Mouse (Mus musculus) left cerebral cortex, adult 9 months (tissue): ENCODE data around the gene Itih2.

Source experiments
- DNase-seq, 2 experiments: peaks; one replicate each; pipeline ENCODE4 v3.0.0; 2022; ENCODE audit warnings: low spot score in 2 of 2

The Itih2 gene

DNA sequence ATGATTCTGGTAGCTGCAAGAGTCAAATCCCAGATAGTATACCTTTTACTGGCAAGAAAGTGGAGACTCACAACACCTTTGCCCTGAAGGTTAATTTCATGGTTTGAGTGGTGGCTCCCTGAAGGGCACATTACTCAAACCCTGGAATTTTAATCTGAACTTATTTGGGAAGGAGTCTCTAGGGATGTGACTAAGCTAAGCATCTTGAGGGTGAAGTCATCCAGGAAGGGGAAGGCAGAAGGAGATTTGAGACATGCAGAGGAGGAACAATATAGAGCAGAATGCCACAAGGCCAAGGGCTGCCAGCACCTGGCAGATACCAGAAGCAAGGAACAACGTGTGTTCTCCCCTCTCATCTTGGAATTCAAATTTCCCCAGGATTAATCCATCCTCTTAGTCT lies 12.4 kb downstream of the Itih2 start:
- DNase-seq: no peak

DNA sequence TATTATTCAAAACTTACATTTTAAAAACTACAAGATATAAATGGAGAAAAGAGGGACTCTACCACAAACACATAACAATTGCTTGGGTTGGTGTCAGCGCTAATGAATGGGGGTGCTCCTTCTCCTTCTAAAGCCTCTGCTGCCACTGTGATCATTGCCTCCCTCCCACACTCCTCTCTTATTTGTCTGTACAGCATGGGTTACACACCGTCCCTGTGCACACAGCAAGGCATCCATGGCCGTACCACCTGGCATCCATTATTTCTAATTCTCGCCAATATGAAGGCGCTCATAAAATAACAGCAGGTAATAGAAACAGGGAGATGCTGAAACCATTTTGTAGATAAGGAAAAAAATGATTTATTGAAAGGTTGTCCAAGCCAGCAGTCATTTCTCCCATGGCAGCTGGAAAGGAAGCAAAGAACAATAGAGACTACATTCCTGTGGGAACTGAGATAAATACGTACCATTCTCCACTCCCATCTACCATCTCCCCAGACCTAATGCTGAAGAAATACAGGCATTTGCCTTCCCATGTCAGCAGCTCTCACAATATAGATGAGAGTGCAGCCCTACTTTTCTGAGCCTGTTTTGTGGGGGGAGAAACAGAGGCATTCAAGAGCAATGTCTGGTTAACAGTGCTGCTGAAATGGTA lies 22.5 kb downstream of the Itih2 start:
- DNase-seq: no peak

DNA sequence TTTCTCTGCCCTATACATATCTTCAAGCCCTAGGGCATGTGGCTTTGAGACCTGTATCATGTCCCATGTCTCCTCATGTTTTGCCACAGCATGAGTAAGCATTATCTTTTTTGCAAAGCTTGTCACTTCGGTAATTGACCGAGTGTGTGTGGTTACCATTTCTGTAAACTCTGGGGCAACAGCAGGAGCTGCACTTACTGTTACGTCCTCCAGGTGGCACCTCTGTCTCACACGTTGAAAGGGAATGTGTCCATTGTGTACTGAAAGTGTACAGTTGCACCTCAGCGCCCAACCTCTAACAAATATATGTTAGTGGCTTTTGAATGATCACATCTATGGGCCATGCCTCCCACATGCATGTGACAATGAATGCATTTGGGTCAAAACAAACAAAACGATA lies 30.0 kb downstream of the Itih2 start:
- DNase-seq: peak in 1 of 2 experiments; percentile 53

DNA sequence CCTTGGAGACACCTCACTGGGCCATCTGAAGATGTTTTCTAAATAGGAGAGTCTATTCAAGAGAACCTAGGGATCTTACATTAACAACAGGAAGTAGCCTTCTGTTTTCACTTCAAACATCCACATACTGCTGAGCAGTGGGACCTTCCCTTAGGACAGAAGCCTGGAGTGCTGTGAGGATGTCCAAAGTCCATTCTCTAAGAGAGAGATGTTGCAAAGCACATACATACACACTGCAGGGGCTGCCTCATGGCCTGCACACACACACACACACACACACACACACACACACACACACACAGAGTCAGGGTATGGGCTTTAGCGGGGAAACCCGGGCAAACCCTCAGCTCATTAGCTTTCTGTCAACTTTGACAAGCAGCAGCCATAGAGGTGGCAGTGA lies 30.7 kb downstream of the Itih2 start:
- no peak for DNase-seq

DNA sequence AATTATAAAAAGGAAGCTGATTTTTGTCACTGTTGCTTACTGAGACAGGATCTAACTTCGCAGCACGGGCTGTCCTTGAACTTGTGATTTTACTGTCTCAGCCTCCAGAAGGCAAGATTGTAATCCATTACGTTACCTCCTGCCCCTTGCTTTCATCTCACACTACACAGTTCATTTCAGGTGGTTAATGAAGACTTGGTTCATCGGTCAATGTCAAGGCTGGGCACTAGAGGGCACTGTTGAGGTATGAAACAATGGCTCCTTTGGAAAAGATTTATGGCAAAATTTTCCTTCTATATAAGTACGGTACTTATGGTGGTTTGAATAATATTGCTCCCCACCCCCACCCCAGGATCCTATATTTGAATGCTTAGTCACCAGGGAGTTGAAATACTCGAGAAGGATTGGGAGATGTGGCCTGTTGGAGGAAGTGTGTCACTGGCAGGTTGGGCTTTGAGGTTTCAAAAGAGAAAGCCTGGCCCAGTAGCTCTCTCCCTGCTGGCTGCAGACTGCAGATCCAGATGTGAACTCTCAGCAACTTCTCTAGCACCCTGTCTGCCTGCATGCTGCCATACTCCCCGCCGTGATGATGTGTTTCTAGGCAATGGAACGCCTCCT lies 32.5 kb downstream of the Itih2 start:
- peak in 1 of 2 experiments; percentile 70 for DNase-seq

DNA sequence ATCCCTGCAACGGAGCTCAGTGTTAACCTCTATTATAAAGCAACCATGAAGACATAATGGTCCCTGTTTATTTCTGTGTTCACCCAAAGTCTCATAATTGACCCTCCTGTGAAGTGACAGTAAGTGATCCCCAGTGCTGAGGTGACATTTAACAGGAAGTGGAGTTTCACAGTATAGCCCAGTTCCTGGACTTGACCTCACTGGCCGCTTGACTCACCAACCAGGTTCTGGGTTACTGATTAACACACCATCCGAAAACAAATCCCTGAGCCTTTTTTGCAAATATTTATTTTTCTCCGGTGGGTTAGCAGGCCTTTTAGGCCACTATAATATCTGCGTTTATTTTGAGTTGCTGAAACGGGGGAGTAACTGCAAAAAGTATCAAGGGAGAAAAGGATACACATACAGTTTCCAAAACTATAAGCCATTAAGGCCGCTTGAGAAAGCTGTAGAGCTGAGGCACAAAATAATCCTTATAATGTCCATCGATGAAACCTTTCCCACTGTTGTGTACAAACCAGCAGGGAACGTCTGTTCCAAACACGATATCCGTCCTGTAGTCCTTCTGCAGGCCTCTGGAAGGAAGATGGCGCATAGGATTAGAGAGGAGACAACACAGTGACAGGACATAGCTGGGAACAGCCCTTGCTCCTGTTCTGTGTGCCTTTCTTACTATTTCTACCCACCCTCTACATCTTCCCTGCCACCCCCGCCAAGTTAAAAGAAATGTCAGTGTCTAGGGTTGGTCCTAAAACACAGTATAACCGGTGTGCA lies 36.7 kb downstream of the Itih2 start:
- no peak for DNase-seq

DNA sequence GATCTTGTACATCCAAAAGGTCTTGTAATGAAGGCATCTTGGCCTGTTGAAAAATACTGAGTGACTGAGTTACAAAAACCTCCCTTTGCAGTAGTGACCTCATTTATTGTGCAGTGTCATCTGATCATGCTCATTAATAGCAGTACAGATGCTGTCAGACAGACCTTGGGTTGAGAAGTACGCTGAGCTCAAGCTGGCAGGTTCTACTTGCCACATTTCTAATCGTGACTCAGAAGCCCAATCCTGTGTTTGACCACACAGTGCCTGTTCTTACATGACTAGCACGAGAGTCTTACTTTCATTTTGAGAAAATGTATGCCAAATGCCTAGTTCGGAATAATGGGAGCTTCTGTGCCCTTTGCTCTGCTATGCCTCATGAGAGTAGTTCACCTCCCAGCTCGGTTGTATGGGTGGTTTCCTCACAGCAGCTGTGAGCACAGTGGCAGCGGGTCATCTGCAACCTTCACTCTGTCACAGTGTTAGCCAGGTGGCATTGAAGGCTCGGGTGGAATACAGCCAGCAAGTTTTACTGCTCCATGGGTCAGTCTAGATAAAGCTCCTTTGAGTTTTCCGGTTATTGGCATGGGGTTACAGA lies 43.8 kb downstream of the Itih2 start:
- no peak for DNase-seq

DNA sequence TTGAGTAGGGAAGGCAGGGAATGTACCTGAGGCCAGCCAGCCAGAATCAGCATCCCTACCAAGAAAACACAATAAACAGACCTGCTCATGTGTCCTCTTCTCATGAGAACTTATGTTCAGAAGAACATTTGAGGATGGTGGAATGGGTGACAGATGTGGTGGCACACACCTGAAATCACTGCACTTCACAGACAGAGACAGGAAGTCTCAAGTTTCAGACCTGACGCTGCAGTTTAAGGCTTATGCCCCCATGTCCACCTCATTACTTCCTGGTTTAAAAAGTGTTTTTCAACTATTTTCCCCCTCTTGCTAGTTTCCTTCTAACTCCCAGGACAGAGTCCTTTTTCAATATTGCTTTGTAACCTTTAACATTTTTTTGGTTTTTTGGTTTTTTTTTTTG lies 48.5 kb downstream of the Itih2 start:
- no peak for DNase-seq

DNA sequence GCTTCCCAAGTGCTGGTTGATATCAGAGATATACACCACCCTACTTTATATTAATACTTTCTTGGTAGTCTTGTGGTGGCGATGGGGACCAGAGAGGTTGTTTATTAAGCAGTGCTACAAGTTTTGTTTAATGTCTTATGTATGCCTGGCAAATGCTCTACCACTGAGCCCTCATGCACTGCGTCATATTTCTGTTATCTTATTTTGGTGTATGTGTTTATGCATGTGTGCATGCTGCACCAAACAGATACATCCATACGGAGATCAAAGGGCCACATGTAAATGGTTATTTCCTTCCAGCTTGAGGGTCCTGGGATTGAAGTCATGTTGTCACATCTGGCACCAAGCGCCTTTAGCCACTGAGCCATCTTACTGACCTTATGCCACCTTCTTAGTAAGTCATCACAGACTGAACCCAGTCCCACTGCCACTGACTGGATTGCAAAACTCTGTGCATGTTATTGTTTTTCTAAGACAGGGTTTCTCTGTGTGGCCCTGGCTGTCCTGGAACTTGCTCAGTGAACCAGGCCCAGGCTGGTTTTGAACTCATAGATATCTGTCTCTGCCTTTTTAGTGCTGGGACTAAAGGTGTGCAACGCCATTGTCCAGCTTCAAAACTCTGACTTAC lies 49.6 kb downstream of the Itih2 start:
- DNase-seq: no peak

DNA sequence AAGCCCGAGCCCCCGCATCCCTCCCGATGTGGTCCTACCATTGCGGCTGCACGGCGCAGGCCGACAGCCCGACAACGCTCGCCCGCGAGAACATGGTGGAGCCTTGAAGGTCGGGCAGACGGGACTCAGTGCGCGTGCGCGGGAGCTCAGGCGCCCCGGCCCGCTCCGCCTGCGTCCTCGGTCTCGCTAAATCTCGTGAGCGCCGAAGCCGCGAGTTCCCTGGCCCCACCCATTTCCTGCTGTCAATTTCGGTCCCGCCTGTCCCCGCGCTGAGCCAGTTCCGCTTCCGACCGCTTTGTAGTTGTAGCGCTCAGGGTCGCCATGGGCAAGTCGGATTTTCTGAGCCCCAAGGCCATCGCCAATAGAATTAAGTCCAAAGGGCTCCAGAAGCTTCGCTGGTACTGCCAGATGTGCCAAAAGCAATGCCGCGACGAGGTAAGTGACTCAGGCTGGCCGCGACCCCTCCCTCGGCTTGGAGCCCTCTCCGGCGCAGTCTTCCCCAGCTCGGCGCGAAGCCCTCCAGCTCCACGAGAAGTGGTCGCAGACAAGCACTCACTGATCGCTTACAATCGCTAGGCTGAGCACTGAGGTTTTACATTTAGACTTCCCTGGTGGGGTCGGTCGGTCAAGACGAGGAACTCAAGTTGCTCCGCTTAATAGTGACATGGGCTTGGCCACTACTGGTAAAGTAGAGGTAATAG lies 50.7 kb downstream of the Itih2 start, which contains the start of the genes Atp5c1 and Kin:
Gene Atp5c1, minus strand, starts transcription at position 201 of the 701 bp plus-strand sequence.
Gene Kin, plus strand, starts transcription at position 284 of the 701 bp plus-strand sequence.
- peak; percentile 88 to 96 for DNase-seq

DNA sequence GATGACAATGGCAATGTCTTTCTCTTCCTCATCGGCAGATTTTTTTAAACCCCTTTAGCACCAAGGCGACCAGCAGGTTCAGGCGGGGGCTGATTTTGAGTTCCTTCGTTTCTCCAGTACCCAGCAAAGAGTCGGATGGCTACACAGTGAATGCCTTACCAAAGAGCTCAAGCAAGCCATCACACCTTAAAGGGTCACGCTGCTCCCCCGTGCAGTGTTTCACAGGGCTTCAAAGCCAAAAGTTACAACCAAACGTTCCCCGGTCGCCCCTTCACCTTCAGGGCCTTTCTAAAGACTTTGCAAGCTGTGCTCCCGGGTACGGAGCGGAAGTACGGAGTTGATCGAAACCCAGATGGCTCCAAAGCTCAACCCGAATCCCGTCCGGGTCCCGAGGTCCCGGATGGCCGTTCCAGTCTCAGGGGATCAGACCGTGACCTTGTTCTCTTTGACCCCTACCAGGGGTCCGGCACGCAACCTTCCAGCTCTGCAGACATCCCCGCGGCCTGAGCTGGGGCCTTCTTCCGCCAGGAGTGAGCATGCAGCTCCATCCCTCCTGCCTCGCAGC lies 51.4 kb downstream of the Itih2 start:
- DNase-seq: no peak

DNA sequence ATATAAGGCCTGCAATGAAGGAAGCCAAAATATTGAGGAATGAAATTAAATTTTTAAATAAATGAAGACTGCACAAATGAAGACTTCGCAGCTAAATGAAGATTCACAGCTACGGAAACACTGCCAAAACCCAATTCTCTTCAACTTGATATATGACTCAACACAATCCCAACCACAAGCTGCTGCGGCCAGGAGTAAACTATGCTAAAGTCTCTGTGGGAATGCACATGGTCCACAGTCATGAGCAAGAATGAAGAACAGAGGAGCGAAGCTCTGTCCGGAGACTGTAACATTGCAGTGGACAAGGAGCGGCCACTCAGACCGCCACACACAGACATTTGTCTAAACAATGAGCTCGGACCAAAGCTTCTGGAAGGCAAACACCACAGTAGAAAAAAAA lies 54.5 kb downstream of the Itih2 start:
- DNase-seq: no peak

DNA sequence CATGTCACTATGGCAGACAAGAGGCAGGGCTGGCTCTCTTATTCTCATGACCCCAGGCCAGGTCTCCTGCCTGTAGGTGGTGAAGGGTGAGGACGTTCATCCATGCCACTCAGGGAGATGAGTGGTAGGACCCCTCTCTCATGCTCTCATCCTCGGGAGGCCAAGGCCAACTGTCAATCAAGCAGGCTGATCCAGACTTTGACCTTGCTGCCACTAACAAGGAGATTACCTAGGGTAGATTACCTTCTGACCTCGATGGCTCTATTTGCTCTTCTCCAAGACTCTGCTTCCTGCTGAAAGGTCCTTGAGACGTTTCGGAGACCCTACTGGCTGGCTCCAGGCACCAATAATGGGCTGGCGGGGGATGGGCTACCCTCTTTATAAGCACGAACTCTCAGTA lies 56.7 kb downstream of the Itih2 start:
- DNase-seq: no peak

DNA sequence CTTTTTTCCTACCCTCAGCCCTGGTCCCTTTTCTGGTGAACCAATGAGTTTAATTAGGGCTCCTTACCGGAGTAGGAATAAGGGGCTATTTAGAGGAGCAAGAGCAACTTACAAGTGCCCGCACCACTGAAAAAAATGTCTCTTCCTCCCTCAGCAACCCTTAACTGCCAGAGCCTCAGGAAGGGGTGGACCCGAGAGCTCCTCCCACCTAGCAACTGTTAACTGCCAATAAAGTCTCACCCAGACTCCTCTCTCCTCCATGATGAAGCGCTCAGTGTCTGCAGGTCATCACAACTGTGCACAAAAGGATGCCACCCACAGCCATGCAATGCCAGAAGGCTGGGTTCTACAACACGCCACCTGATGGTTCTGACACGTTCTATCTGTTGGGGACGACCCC lies 59.4 kb downstream of the Itih2 start:
- DNase-seq: no peak

DNA sequence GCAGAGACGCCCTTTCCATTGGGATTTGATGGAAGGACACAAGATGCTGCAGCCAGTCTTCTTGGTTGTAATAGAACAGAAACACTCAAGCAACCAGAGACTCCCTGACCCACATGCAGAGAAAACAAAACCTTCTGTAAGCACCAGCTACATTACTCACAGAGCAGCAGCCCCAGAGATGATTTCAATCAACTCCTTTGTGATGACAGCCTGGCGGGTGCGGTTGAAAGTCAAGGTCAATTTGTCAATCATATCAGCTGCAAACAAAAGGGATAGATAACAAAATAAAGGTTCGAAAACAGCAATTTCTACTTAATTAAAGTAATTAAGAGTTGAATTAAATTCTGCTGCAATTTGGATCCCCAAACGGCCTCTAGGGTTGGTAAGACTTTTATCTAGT lies 72.4 kb downstream of the Itih2 start:
- DNase-seq: no peak

DNA sequence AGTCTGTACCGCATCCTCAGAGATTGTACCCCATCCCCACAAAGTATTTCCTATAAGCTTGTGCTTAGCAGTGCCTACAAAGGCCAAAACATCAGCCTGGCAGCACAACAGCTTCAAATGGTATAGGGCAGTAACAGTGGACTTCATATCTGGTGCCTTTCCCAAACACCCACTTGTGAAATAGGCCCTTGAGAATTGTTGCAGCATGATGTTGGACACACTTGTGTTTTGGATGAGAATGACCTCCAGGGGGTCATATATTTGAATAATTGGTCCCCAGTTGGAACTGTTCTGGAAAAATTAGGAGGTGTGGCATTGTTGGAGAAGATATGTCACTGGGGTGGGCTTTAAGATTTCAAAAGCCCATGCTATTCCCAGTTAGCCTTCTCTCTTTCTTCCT lies 79.2 kb downstream of the Itih2 start:
- DNase-seq: no peak

DNA sequence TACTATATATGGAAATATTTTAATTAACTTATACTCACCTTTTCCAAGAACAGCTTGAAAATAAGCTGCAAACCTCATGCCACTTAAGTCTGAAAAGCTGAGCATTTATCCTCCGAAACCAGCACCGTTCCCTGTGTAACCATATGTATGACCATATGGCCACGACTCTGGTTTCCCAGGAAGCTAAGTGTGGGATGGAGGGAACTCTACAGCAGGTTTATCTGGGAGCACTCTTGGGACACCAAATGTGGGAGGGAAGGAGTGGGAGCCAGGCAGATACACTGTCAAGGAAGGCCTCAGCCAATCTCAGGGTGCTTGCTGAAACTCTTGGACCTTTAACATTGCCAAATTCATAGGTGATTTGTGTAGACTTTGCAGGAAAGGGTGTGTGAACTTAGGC lies 80.3 kb downstream of the Itih2 start:
- DNase-seq: peak; percentile 44 to 79

DNA sequence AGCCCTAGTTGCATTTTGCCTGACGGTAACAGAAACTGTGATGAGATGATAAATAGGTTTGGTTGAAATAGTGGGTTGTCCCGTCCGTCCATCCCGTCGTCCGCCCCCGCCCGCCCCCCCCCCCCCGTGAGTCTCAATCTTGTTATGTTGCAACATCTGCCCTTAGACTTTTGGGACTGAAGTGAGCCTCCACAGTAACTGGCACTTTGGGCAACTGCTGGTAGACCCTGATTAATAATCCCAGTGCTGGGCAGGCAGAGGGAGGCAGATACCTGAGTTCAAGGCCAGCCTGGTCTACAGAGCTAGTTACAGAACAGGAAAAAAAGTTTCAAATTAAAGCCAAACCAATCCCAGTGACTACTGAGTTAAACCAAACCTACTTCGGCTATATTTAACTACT lies 81.7 kb downstream of the Itih2 start:
- DNase-seq: no peak

DNA sequence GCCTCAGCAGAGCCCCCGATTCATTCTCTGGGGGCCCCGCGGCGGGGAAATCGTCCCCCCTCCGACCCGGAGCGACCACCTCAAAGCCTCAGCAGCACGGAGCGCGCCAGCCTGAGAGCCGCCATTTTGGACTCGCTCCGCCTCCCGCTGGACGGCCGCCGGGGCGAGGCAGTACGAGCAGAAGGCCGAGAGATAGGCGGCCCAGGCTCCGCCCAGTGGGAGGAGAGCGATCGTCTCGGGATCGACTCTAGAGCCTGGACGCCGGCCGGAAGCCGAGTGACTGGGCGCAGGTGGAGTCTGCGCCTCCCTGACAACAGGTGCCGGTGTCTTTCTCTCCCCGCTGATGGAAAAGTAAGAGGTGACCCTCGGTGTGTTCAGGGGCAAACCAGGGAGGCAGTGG lies 82.7 kb downstream of the Itih2 start, which contains the start of gene Taf3:
Gene Taf3, minus strand, starts transcription at position 136 of the 400 bp plus-strand sequence.
- DNase-seq: peak; percentile 62 to 90

DNA sequence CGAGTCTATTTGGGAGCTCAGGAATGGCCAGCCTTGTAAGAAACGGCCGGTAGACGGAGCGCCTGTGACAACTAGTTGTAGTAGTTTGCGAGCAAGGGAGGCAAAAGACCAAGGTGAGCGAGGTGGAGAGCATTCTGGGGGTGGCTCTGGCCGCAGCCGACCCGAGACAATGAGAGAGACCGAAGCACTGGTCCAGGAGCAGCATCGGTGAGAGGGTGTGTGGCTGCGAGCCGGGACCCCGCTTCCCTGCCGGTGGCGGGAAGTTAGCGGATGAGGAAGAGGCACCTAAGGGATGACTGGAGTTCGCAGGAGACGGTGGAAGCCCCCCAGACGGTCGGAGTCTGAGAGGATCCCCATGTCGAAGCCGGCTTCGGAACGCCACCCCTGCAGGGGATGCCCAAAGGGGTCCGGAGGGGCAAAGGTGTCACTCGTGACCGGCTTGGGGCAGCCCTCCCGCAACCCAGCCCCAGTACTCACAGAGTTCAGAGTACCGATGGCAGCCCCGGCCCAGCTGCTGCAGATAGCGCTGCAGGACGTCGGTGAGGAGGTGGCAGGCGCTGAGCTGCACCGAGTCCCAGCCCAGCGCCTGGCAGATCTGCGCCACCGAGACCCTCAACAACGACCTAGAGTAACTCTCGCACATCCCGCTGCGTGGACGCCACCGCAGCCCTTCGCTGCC lies 83.3 kb downstream of the Itih2 start:
- no peak for DNase-seq
